Mouse (Mus musculus): Measurements from ENCODE around the gene Hemgn. TPM values are rescaled to one million over a fixed set of nuclear protein-coding genes. Genes with fewer than 3 reads are reported as not detected.
A peak's percentile ranks its signal among the peaks of the same experiment; 100 is the strongest.

Gene Hemgn
- polyA plus RNA-seq, 1 experiment from 2014 or later, result 1.8 TPM

DNA sequence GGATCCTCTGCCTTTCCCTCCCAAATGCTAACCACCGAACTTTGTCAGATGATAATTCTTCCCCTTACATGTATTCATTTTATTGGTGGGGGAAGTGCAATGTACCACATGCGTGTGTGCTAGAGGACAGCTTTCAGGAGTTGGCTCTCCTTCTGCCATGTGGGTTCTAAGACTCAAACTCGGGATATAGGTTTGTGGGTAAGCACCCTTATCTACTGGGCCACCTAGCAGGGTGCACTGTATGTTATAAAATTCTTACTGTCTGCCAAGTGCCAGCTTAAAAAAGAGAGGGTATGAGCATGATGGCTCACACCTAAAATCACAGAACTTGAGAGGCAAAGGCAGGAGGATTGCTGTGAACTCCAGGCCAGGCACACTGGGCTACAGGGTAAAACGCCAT is 14.5 kb downstream of the Hemgn start:
- no peak overlapping the region for H3K4me2 ChIP-seq (ENCODE audit: low read depth, low read length)
- H3K4me1 ChIP-seq (ENCODE audit: control insufficient read depth, insufficient read depth, low read length), result no peaks in the 10 kb centered on the region
- no peak overlapping the region for H3K9ac ChIP-seq (ENCODE audit: low read length)
- no peak overlapping the region for H3K4me3 ChIP-seq (ENCODE audit: low read length)
- H3K36me3 ChIP-seq (ENCODE audit: control insufficient read depth, insufficient read depth), result no peaks in the 10 kb centered on the region
- H3K27ac ChIP-seq (ENCODE audit: low read length), result no peak overlapping the region
- H3K27me3 ChIP-seq (ENCODE audit: control insufficient read depth, insufficient read depth, low read length), result no peaks in the 10 kb centered on the region
- ATAC-seq (replicated peaks; ENCODE audit: extremely low read depth, insufficient read depth, low FRiP score), result no peak
- H3K9me3 ChIP-seq (replicated peaks; ENCODE audit: control insufficient read depth, low read length), result no peaks in the 10 kb centered on the region
- WGBS, result 70% methylated on average over 4 of the region's 4 CpGs

DNA sequence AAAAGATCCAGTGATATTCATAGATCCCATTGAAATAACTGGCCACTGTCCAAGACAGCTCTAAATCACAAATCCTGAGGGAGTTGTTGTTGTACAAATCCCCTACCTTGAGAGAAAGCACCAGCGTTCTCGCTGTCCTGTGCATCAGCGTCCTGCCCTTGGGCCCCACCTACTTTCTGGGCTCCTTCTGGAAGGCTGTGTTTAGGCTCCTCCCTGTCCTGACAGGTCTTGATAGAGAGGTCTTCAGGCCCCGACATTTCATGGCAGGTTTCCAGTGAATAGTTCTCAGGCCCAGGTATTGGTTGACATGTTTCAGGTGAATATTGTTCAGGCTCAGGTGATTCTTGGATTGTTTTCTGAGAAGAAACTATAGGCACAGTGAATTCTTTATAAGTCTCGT is 17.6 kb downstream of the Hemgn start:
- Histone ChIP-seq H3K36me3 (ENCODE audit: control insufficient read depth, insufficient read depth) (no peaks in the 10 kb centered on the region), H3K9ac (ENCODE audit: low read length) (no peak overlapping the region), H3K27ac (ENCODE audit: low read length) (no peak overlapping the region), H3K4me3 (ENCODE audit: low read length) (no peak overlapping the region), H3K9me3 (replicated peaks; ENCODE audit: control insufficient read depth, low read length) (no peaks in the 10 kb centered on the region), H3K4me2 (ENCODE audit: low read depth, low read length) (no peak overlapping the region), H3K4me1 (ENCODE audit: control insufficient read depth, insufficient read depth, low read length) (no peaks in the 10 kb centered on the region), H3K27me3 (ENCODE audit: control insufficient read depth, insufficient read depth, low read length) (no peaks in the 10 kb centered on the region)
- no peak for ATAC-seq (replicated peaks; ENCODE audit: extremely low read depth, insufficient read depth, low FRiP score)
- WGBS, result 35% methylated on average over 5 of the region's 5 CpGs

DNA sequence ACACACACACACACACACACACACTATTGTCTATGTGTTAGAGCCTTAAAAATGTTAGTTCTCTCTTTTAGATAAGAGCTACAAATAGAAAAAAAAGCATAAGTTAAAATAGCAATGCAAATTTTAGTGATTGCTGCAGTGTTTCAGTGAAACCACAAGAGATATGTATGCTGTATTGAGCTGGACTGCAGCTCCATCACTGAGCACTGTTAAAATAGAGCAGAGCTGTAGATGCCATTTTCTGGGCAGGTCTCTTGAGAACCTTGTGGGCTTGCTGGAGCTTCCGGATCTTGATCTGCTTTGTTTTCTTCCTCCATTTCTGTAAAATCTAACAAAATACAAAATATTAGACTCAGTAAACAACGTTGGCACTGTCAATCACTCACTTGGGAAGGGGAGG is 18.9 kb downstream of the Hemgn start:
- Histone ChIP-seq H3K9ac (ENCODE audit: low read length) (no peak overlapping the region), H3K9me3 (replicated peaks; ENCODE audit: control insufficient read depth, low read length) (no peaks in the 10 kb centered on the region), H3K27me3 (ENCODE audit: control insufficient read depth, insufficient read depth, low read length) (no peaks in the 10 kb centered on the region), H3K27ac (ENCODE audit: low read length) (no peak overlapping the region), H3K4me2 (ENCODE audit: low read depth, low read length) (no peak overlapping the region), H3K4me3 (ENCODE audit: low read length) (no peak overlapping the region), H3K4me1 (ENCODE audit: control insufficient read depth, insufficient read depth, low read length) (no peaks in the 10 kb centered on the region), H3K36me3 (ENCODE audit: control insufficient read depth, insufficient read depth) (no peaks in the 10 kb centered on the region)
- 69% methylated on average over 2 of the region's 2 CpGs for WGBS
- ATAC-seq (replicated peaks; ENCODE audit: extremely low read depth, insufficient read depth, low FRiP score), result no peak

DNA sequence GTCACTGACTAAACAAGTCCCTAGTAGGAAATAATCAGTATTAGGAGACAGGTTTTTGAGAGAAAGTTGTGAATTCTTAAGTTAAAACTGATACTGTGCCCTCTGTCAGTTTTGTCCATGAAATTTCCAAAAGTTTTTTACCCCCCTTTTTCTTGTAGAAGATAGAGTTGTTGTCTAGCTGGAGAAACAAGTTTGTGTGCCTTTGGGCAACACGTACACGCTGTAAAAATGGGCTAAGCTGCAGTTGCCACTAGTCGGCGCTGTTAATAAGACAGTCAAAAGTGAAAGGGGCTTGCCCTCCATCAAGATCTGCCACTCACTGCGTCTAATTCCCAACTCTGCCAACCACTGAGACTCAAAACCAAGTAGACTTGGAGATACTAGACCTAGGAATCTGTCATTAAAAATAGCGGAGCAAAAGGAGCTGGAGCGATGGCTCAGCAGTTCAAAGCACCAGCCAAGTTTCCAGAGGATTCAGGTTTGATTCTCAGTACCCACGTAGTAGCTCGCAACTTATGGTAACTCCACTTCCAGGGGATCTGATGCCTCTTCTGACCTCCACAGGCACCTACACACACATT is 22.8 kb downstream of the Hemgn start:
- no peak for ATAC-seq (replicated peaks; ENCODE audit: extremely low read depth, insufficient read depth, low FRiP score)
- H3K4me2 ChIP-seq (ENCODE audit: low read depth, low read length), result peak overlapping the region; percentile 73
- no peaks in the 10 kb centered on the region for H3K4me1 ChIP-seq (ENCODE audit: control insufficient read depth, insufficient read depth, low read length)
- peak overlapping the region; percentile 23; the same call in 1 of the 2 replicates for H3K4me3 ChIP-seq (ENCODE audit: low read length)
- WGBS, result 22% methylated on average over 9 of the region's 9 CpGs
- H3K27me3 ChIP-seq (ENCODE audit: control insufficient read depth, insufficient read depth, low read length), result no peaks in the 10 kb centered on the region
- H3K27ac ChIP-seq (ENCODE audit: low read length), result peak overlapping the region; percentile 94; the same call in 1 of the 2 replicates
- no peak overlapping the region; the same call in 1 of the 2 replicates for H3K9ac ChIP-seq (ENCODE audit: low read length)
- peaks cover 8% of the 10 kb centered on the region for H3K36me3 ChIP-seq (ENCODE audit: control insufficient read depth, insufficient read depth)
- H3K9me3 ChIP-seq (replicated peaks; ENCODE audit: control insufficient read depth, low read length), result no peaks in the 10 kb centered on the region

DNA sequence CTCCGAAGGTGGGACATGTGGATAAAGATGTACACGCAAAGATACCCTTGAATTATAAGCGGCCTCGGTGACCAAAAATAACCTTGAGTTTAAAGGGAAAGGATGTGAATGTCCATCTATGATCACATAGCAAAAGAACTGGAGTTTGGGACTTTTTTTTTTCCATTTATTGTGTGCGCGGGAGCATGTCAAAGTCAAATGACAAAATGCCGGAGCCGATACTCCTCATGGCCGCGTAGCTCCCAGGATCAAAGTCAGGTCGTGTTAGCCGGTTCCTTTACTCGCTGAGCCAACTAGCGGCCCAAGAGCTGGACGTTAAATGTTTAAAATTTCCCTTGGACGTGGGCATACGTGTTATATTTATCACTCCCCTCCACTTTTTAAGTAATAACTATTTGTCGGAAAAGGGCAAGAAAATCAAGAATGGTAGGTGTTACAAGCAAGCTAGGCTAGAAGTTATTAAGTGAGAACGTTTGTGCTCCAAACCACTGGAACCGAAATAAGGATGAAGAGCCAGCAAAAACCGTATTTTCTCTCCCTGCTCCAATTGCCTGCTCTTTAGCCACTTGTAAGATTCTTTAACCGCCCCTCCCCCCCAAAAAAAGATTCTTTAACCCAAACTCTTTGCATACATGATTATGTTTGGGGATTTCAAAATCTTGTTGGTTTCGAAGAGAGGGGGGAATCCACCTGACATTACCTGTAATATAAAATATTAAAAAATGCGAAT is 23.5 kb downstream of the Hemgn start:
- H3K36me3 ChIP-seq (ENCODE audit: control insufficient read depth, insufficient read depth), result peaks cover 8% of the 10 kb centered on the region
- peak overlapping the region; percentile 94 for H3K27ac ChIP-seq (ENCODE audit: low read length)
- H3K4me3 ChIP-seq (ENCODE audit: low read length), result peak overlapping the region; percentile 71
- H3K27me3 ChIP-seq (ENCODE audit: control insufficient read depth, insufficient read depth, low read length), result no peaks in the 10 kb centered on the region
- H3K4me2 ChIP-seq (ENCODE audit: low read depth, low read length), result peak overlapping the region; percentile 73
- ATAC-seq (replicated peaks; ENCODE audit: extremely low read depth, insufficient read depth, low FRiP score), result no peak
- H3K9me3 ChIP-seq (replicated peaks; ENCODE audit: control insufficient read depth, low read length), result no peaks in the 10 kb centered on the region
- no peaks in the 10 kb centered on the region for H3K4me1 ChIP-seq (ENCODE audit: control insufficient read depth, insufficient read depth, low read length)
- peak overlapping the region; percentile 93 for H3K9ac ChIP-seq (ENCODE audit: low read length)
- WGBS, result 2% methylated on average over 24 of the region's 24 CpGs

DNA sequence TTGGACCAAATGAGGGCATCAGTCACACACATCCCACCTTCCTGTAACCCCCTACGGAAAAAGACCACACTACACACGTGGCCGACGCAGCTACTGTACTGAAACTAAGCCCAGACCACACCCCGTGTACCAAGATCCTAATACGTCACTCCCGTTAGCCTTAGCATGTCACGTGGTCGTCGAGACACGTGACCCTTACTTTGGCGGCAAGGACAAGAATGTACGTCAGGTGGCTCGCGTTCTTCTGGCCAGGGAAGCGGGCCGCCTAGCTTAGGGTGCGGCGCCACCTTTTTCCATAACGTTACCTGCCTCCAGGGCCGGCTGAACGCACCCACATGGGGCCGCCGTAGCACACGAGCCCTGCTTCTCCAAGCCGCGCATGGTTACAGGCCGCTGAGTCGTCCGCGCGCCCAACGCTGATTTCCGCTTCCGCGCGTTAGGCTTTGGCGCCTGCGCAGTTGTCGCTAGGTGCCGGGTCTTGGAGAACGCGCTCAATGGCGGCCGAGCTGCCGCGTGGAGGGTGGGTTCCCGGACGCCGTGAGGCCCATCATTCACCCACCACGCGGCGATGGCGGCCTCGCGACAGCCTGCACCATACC is 24.2 kb downstream of the Hemgn start, which contains the start of gene Trmo:
TSS of gene Trmo (minus strand) at position 425 of the 599 bp plus-strand sequence.
- WGBS, result under 1% methylated on average over 56 of the region's 56 CpGs
- ATAC-seq (replicated peaks; ENCODE audit: extremely low read depth, insufficient read depth, low FRiP score), result peak; percentile 94

DNA sequence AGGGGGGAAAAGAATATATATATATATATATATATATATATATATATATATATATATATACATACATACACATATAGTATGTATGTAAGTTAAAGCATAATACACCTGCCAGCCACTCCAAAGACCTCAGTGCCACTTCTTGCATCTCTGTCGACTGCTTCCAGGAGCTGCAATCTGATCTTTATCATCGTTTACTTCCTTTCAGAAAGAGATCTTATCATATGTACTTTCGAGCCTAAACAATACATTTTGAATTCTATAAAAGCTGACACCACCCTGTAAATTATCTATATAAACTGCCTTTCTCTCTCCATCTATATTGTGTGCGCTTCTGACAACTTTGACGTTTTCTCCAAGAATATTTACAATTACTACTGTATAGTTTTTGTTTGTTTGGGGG is 24.8 kb downstream of the Hemgn start:
- H3K9ac ChIP-seq (ENCODE audit: low read length), result peak overlapping the region; percentile 93
- ATAC-seq (replicated peaks; ENCODE audit: extremely low read depth, insufficient read depth, low FRiP score), result no peak
- peak overlapping the region; percentile 71 for H3K4me3 ChIP-seq (ENCODE audit: low read length)
- H3K27ac ChIP-seq (ENCODE audit: low read length), result peak overlapping the region; percentile 94; the same call in 1 of the 2 replicates
- H3K27me3 ChIP-seq (ENCODE audit: control insufficient read depth, insufficient read depth, low read length), result no peaks in the 10 kb centered on the region
- H3K4me1 ChIP-seq (ENCODE audit: control insufficient read depth, insufficient read depth, low read length), result no peaks in the 10 kb centered on the region
- peaks cover 10% of the 10 kb centered on the region for H3K36me3 ChIP-seq (ENCODE audit: control insufficient read depth, insufficient read depth)
- 20% methylated on average over 5 of the region's 5 CpGs for WGBS
- H3K4me2 ChIP-seq (ENCODE audit: low read depth, low read length), result peak overlapping the region; percentile 73
- no peaks in the 10 kb centered on the region for H3K9me3 ChIP-seq (replicated peaks; ENCODE audit: control insufficient read depth, low read length)

More for the DNA sequence above, 24.2 kb downstream of the Hemgn start, which contains the start of gene Trmo:
- Histone ChIP-seq H3K4me2 (ENCODE audit: low read depth, low read length) (peak within 1 kb of the TSS; percentile 73), H3K4me1 (ENCODE audit: control insufficient read depth, insufficient read depth, low read length) (no peaks in the 10 kb centered on the region), H3K9ac (ENCODE audit: low read length) (peak within 1 kb of the TSS; percentile 93), H3K9me3 (replicated peaks; ENCODE audit: control insufficient read depth, low read length) (no peaks in the 10 kb centered on the region), H3K27ac (ENCODE audit: low read length) (peak within 1 kb of the TSS; percentile 94), H3K27me3 (ENCODE audit: control insufficient read depth, insufficient read depth, low read length) (no peaks in the 10 kb centered on the region), H3K36me3 (ENCODE audit: control insufficient read depth, insufficient read depth) (peaks cover 8% of the 10 kb centered on the region), H3K4me3 (ENCODE audit: low read length) (peak within 1 kb of the TSS; percentile 71)

DNA sequence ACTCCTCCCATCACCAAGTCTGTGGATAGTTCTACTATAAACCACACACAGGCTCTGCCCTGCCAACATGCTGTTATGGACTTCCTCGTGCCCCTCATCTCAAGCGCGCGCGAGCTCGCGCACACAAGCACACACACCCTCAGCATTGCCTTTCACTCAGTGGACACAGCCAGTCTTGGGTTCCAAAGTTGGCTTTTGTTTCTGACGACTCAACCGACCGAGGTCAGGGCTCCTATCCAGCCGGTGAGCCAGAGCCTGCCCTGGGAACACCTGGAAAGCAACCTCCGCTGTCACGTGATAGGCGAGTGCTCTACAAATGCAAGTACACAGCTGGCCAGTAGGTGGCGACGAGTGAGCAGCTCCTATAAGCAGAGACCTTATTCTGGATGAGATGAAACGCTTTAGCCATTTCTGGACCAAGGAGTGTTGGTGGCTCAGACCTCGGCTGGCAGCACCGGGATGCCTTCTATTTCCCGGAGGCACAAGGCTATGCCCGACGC is 38.4 kb downstream of the Hemgn start:
- WGBS, result 18% methylated on average over 22 of the region's 22 CpGs
- no peak overlapping the region; the same call in 1 of the 2 replicates for H3K9ac ChIP-seq (ENCODE audit: low read length)
- peaks cover 12% of the 10 kb centered on the region for H3K4me1 ChIP-seq (ENCODE audit: control insufficient read depth, insufficient read depth, low read length)
- peaks cover 29% of the 10 kb centered on the region for H3K36me3 ChIP-seq (ENCODE audit: control insufficient read depth, insufficient read depth)
- ATAC-seq (replicated peaks; ENCODE audit: extremely low read depth, insufficient read depth, low FRiP score), result peak; percentile 59; the same call in 1 of the 2 replicates
- no peaks in the 10 kb centered on the region for H3K9me3 ChIP-seq (replicated peaks; ENCODE audit: control insufficient read depth, low read length)
- H3K27me3 ChIP-seq (ENCODE audit: control insufficient read depth, insufficient read depth, low read length), result 0 out of 2 replicates have a peak, but pooled peaks cover 1% of the 10 kb centered on the region
- no peak overlapping the region for H3K27ac ChIP-seq (ENCODE audit: low read length)
- H3K4me3 ChIP-seq (ENCODE audit: low read length), result peak overlapping the region; percentile 46
- peak overlapping the region; percentile 73 for H3K4me2 ChIP-seq (ENCODE audit: low read depth, low read length)
